Mouse (Mus musculus): ENCODE results near the gene Aaed1. TPM values are rescaled to one million over a fixed set of nuclear protein-coding genes. Genes with fewer than 3 reads are reported as not detected.

The Aaed1 gene
- polyA plus RNA-seq, 1 experiment from 2014 or later = 12.8 TPM

- no peak overlapping the region for H3K4me2 ChIP-seq
- no peaks in the 10 kb centered on the region for H3K27me3 ChIP-seq (replicated peaks)
- no peak overlapping the region for H3K27ac ChIP-seq
- H3K36me3 ChIP-seq (replicated peaks) = no peaks in the 10 kb centered on the region
- no peak for ATAC-seq (replicated peaks)
- no peak overlapping the region for H3K4me3 ChIP-seq
- no peak overlapping the region for H3K9ac ChIP-seq
- H3K4me1 ChIP-seq = no peaks in the 10 kb centered on the region
- no peaks in the 10 kb centered on the region for H3K9me3 ChIP-seq
Observed at GRCm38 (mm10) chr13:64242721-64243120, 69.8 kb downstream of the Aaed1 start.

DNA sequence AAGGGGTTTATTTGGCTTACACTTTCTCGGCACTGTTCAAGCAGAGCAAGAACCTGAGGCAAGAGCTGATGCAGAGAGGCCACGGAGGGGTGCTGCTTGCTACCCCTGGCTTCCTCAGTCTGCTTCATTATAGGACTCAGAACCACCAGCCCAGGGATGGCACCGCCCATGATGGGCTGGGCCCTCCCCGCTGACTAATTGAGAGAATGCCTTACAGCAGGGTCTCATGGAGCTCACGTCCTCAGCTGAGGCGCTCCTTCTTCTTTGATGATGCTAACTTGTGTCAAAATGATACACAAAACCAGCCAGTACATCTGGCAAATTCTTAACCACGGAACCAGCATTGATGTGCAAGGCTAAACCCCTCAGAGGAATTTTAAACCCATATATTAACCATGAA is 71.9 kb downstream of the Aaed1 start:
- no peak overlapping the region for H3K27ac ChIP-seq
- no peak overlapping the region for H3K9ac ChIP-seq
- 78% methylated on average over 7 of the region's 7 CpGs for WGBS
- ATAC-seq (replicated peaks) = no peak
- no peak overlapping the region for H3K4me2 ChIP-seq
- H3K9me3 ChIP-seq = no peaks in the 10 kb centered on the region
- H3K27me3 ChIP-seq (replicated peaks) = no peaks in the 10 kb centered on the region
- H3K36me3 ChIP-seq (replicated peaks) = no peaks in the 10 kb centered on the region
- no peaks in the 10 kb centered on the region for H3K4me1 ChIP-seq
- no peak overlapping the region for H3K4me3 ChIP-seq

DNA sequence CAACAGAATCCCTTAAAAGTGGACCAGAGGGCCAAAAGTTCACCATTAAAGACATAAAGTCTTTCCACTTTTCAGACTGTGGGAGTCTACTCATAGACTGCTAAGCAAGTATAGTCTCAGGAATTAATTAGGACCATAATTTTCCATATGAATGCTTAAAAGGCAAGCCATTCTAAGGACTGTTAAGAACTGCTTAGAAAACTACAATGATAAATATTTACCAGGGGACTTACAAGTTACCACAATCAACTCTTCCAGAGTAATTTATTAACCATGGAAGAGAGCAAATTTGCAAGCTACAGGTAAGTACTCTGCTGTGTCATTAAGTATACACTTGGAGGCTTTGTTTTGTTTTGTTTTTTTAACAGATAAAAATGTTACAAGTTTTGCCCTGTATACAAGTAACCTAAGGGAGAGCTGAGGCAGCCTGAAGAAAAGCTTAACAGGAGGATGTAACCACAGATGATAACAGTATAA is 74.8 kb downstream of the Aaed1 start:
- no peaks in the 10 kb centered on the region for H3K27me3 ChIP-seq (replicated peaks)
- no peak overlapping the region for H3K4me3 ChIP-seq
- H3K9me3 ChIP-seq = no peaks in the 10 kb centered on the region
- no peak overlapping the region for H3K4me2 ChIP-seq
- H3K9ac ChIP-seq = no peak overlapping the region
- no peak for ATAC-seq (replicated peaks)
- no peak overlapping the region for H3K27ac ChIP-seq
- no peaks in the 10 kb centered on the region for H3K4me1 ChIP-seq
- H3K36me3 ChIP-seq (replicated peaks) = no peaks in the 10 kb centered on the region

DNA sequence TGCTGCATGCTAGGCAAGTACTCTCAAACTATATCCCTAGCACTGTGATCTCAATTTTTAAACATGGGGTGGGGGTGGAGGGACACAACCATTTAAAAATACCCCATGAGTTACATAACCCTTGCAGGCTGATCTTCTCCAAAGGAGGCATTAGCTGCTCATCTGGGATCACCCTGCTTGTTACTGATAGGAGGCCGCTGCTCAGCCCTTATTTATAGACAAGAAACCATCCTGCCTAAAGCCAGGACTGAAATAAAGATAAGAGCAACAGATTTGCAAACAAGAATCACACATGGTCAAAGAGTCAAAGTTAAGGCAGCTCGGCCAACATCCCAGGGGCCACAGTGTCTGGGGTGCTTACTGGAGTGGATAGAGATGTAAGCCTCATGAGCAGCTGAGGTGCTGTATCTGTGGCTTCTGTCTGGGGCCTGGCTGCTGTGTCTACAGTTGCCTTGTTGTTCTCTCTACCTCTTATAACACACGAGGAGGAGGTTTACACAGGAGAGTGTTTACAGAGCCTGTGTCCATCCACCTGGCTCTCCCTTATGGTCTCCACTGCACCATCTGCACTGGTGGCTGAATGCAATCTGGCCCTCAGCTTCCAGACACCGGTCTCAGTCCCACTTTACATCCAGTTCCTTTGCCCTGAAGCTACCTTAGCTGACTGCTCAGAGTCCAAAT is 75.4 kb downstream of the Aaed1 start:
- H3K4me2 ChIP-seq = no peak overlapping the region
- no peak overlapping the region for H3K9ac ChIP-seq
- H3K27me3 ChIP-seq (replicated peaks) = no peaks in the 10 kb centered on the region
- H3K27ac ChIP-seq = no peak overlapping the region
- no peak overlapping the region for H3K4me3 ChIP-seq
- no peaks in the 10 kb centered on the region for H3K4me1 ChIP-seq
- H3K9me3 ChIP-seq = no peaks in the 10 kb centered on the region
- 82% methylated on average over 4 of the region's 4 CpGs for WGBS
- no peak for ATAC-seq (replicated peaks)
- no peaks in the 10 kb centered on the region for H3K36me3 ChIP-seq (replicated peaks)

DNA sequence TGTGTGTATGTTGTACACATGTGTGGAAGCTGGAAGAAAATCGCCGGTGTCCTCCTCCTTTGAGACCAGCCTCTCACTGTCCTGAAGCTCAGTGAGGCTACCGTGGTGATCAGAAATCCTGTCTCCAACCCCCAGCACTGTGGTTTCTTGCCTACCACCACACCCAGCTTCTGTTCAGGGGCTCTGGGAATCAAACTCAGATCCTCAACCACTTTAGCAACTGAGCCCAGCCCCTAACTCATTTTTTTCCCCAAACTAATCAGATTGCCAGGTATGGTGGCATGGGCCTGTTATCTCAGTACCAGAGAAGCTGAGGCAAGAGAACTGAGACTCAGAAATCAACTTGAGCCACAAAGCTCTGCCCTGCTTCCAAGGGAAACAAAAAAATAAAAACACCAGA is 76.7 kb downstream of the Aaed1 start:
- Histone ChIP-seq H3K36me3 (replicated peaks) (no peaks in the 10 kb centered on the region), H3K4me2 (no peak overlapping the region), H3K9me3 (no peaks in the 10 kb centered on the region), H3K9ac (no peak overlapping the region), H3K4me3 (no peak overlapping the region), H3K27ac (no peak overlapping the region), H3K27me3 (replicated peaks) (no peaks in the 10 kb centered on the region), H3K4me1 (no peaks in the 10 kb centered on the region)
- no peak for ATAC-seq (replicated peaks)
- WGBS = 80% methylated on average over 3 of the region's 3 CpGs

- H3K9me3 ChIP-seq = no peaks in the 10 kb centered on the region
- no peak overlapping the region for H3K4me3 ChIP-seq
- 82% methylated on average over 4 of the region's 4 CpGs for WGBS
- no peak overlapping the region for H3K27ac ChIP-seq
- no peak overlapping the region for H3K4me2 ChIP-seq
- no peaks in the 10 kb centered on the region for H3K36me3 ChIP-seq (replicated peaks)
- no peak for ATAC-seq (replicated peaks)
- H3K4me1 ChIP-seq = no peaks in the 10 kb centered on the region
- no peaks in the 10 kb centered on the region for H3K27me3 ChIP-seq (replicated peaks)
- H3K9ac ChIP-seq = no peak overlapping the region
Observed at GRCm38 (mm10) chr13:64235062-64235715, 77.3 kb downstream of the Aaed1 start.

- Histone ChIP-seq H3K4me3 (no peak overlapping the region), H3K9me3 (no peaks in the 10 kb centered on the region), H3K4me2 (no peak overlapping the region), H3K27ac (no peak overlapping the region), H3K4me1 (no peaks in the 10 kb centered on the region), H3K27me3 (replicated peaks) (no peaks in the 10 kb centered on the region), H3K9ac (no peak overlapping the region), H3K36me3 (replicated peaks) (no peaks in the 10 kb centered on the region)
- ATAC-seq (replicated peaks) = no peak
- WGBS = 85% methylated on average over 4 of the region's 4 CpGs
Observed at GRCm38 (mm10) chr13:64233139-64233538, 79.4 kb downstream of the Aaed1 start.

DNA sequence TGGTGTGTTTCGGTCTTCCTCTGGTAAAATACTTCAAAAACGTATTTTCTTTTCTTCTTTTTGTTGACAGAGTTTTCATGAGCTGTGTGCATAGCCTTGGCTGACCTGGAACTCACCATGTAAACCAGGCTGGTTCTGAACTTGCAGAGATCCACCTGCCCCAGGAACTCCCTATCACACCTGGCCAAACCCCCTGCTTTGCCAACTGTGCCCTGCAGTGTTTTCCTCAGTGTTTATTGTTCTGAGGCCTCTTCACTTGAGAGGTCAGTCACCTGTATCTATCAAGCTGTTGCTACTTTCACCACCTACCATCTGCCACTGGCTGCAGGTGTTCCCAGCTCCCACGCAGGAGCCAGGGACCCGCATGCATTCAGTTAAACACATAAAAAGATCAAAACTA is 85.8 kb downstream of the Aaed1 start:
- Histone ChIP-seq H3K27me3 (replicated peaks) (no peaks in the 10 kb centered on the region), H3K4me1 (no peaks in the 10 kb centered on the region), H3K36me3 (replicated peaks) (no peaks in the 10 kb centered on the region), H3K4me2 (no peak overlapping the region), H3K27ac (no peak overlapping the region), H3K9ac (no peak overlapping the region), H3K9me3 (no peaks in the 10 kb centered on the region), H3K4me3 (no peak overlapping the region)
- ATAC-seq (replicated peaks) = no peak
- 85% methylated on average over 4 of the region's 4 CpGs for WGBS

DNA sequence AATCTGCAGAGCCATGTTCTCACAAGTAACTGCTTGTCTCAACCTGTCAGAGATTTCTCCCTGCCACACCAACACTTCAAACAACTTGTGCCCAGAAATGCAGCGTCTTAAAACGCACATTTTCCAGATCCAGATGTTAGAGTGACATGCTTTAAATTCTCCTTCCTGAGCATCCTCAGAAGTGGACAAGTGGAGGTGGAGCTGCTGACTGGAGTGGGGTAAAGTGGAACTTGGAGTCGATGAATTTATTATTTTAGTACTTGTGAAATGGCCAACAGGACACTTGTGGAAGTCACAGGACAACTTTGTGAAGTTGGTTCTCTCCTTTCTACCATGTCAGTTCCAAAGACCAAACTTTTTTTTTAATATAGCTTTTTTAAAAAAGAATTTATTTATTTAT is 86.8 kb downstream of the Aaed1 start:
- H3K4me3 ChIP-seq = no peak overlapping the region
- ATAC-seq (replicated peaks) = no peak
- no peaks in the 10 kb centered on the region for H3K9me3 ChIP-seq
- no peak overlapping the region for H3K4me2 ChIP-seq
- no peaks in the 10 kb centered on the region for H3K36me3 ChIP-seq (replicated peaks)
- H3K27ac ChIP-seq = no peak overlapping the region
- 89% methylated on average over 3 of the region's 3 CpGs for WGBS
- no peak overlapping the region for H3K9ac ChIP-seq
- H3K27me3 ChIP-seq (replicated peaks) = no peaks in the 10 kb centered on the region
- H3K4me1 ChIP-seq = no peaks in the 10 kb centered on the region

Other genes with a start within 250 kb of the Aaed1 start
- not detected in 2 replicates for gene Hsd17b3, start 223.5 kb downstream of the Aaed1 start, polyA plus RNA-seq (2015; fragmentation: Nextera tagmentation; extraction: Ambion mirVana)
- 0.82 and 1.1 TPM in 2 replicates for gene Slc35d2, start 183.3 kb downstream of the Aaed1 start, polyA plus RNA-seq (2015; fragmentation: Nextera tagmentation; extraction: Ambion mirVana)
- gene Zfp367, start 159.5 kb downstream of the Aaed1 start, polyA plus RNA-seq (2015; fragmentation: Nextera tagmentation; extraction: Ambion mirVana) = 4.2 and 4.9 TPM in 2 replicates
- gene Habp4, start 150.9 kb downstream of the Aaed1 start, polyA plus RNA-seq (2015; fragmentation: Nextera tagmentation; extraction: Ambion mirVana) = 39.0 and 41.4 TPM in 2 replicates
- 2.4 and 2.5 TPM in 2 replicates for gene Cdc14b, start 37.4 kb downstream of the Aaed1 start, polyA plus RNA-seq (2015; fragmentation: Nextera tagmentation; extraction: Ambion mirVana)
- 134 and 138 TPM in 2 replicates for gene Ctsl, start 58.2 kb upstream of the Aaed1 start, polyA plus RNA-seq (2015; fragmentation: Nextera tagmentation; extraction: Ambion mirVana)
- 29.7 and 29.9 TPM in 2 replicates for gene Cdk20, start 119.6 kb upstream of the Aaed1 start, polyA plus RNA-seq (2015; fragmentation: Nextera tagmentation; extraction: Ambion mirVana)
- gene Fam240b, start 185.1 kb upstream of the Aaed1 start, polyA plus RNA-seq (2015; fragmentation: Nextera tagmentation; extraction: Ambion mirVana) = not detected in 2 replicates